Mouse (Mus musculus) c-Kit-negative CD71-positive TER-119-positive erythroid progenitor cells, embryonic 14.5 days (primary cell): Measurements from ENCODE around the gene Anks3.

Source experiments
- DNase-seq: peaks from one replicate; pipeline ENCODE4 v3.0.0-alpha.2; 2013; ENCODE audit warnings: low read depth, low spot score

The Anks3 gene

GRCm38 (mm10) chr16:4968426-4968825 lies 4.4 kb upstream of the Anks3 start:
- DNase-seq = no peak

- DNase-seq = no peak
These were observed 1.6 kb upstream of the Anks3 start for GRCm38 (mm10) chr16:4965392-4966129.

GRCm38 (mm10) chr16:4964731-4965391 lies 856 bp upstream of the Anks3 start:
- DNase-seq = no peak

GRCm38 (mm10) chr16:4963346-4963745 lies 659 bp downstream of the Anks3 start:
- no peak for DNase-seq

- DNase-seq = no peak
These were observed 3.7 kb downstream of the Anks3 start for GRCm38 (mm10) chr16:4960260-4960659.

- no peak for DNase-seq
These were observed 6.6 kb downstream of the Anks3 start for GRCm38 (mm10) chr16:4957446-4957845.

GRCm38 (mm10) chr16:4956609-4957008 lies 7.4 kb downstream of the Anks3 start:
- no peak for DNase-seq

- no peak for DNase-seq
These were observed 16.6 kb downstream of the Anks3 start for GRCm38 (mm10) chr16:4947378-4947777.

- no peak for DNase-seq
These were observed 17.9 kb downstream of the Anks3 start for GRCm38 (mm10) chr16:4946155-4946554.

GRCm38 (mm10) chr16:4945415-4945814 lies 18.6 kb downstream of the Anks3 start:
- no peak for DNase-seq

- DNase-seq = no peak
These were observed 20.6 kb downstream of the Anks3 start for GRCm38 (mm10) chr16:4943431-4943830.

GRCm38 (mm10) chr16:4942868-4943267 lies 21.1 kb downstream of the Anks3 start:
- no peak for DNase-seq

GRCm38 (mm10) chr16:4941016-4941415 lies 23.0 kb downstream of the Anks3 start:
- DNase-seq = no peak

GRCm38 (mm10) chr16:4940311-4940850 lies 23.6 kb downstream of the Anks3 start:
- DNase-seq = no peak

GRCm38 (mm10) chr16:4939412-4939811 lies 24.6 kb downstream of the Anks3 start:
- DNase-seq = no peak

GRCm38 (mm10) chr16:4938989-4939388 lies 25.0 kb downstream of the Anks3 start:
- peak; percentile 69 for DNase-seq

- DNase-seq = no peak
These were observed 25.5 kb downstream of the Anks3 start, which contains the start of gene Nudt16l1 for GRCm38 (mm10) chr16:4938461-4938860. TSS of gene Nudt16l1 (plus strand) at chr16:4938761.

- DNase-seq = no peak
These were observed 26.4 kb downstream of the Anks3 start for GRCm38 (mm10) chr16:4937351-4938190.

- no peak for DNase-seq
These were observed 27.9 kb downstream of the Anks3 start for GRCm38 (mm10) chr16:4935931-4936703.

- no peak for DNase-seq
These were observed 28.6 kb downstream of the Anks3 start for GRCm38 (mm10) chr16:4935430-4935829.

- DNase-seq = no peak
These were observed 31.6 kb downstream of the Anks3 start for GRCm38 (mm10) chr16:4932429-4932828.
